Mouse (Mus musculus): ENCODE data around the gene Tas2r124. TPM values are rescaled to one million over a fixed set of nuclear protein-coding genes. Genes with fewer than 3 reads are reported as not detected.

The Tas2r124 gene
- polyA plus RNA-seq (2012; rRNA removed) = not detected in 2 replicates

GRCm38 (mm10) chr6:132754430-132754829, at the start of gene Tas2r124:
TSS of gene Tas2r124 (plus strand) at chr6:132754730.

GRCm38 (mm10) chr6:132711828-132712227, 42.7 kb upstream of the Tas2r124 start, which contains the start of gene Tas2r122:
TSS of gene Tas2r122 (minus strand) at chr6:132711928.

DNA sequence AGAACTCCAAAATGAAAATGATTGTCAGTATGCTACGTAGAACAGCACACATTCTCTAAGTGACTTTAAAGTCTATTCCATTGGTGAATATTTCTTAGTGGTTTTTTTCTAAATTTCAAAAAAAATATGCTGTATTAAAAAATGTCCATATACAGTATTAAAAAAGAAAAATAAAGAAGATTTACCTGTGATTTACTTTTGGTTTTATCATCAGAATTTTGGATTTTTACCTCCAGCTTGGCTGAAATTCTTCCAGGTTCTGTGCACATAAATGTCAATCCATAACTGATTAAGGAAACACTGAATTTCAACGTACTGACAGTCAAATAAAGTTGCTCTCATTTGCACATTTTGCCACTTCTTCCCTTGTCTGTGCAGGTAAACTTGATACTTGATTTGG, 16.6 kb upstream of the Tas2r124 start, which contains the start of gene Tas2r115:
Tas2r115 (minus strand) TSS at position 101 of the 400 bp plus-strand sequence.

GRCm38 (mm10) chr6:132761831-132762230, 7.3 kb downstream of the Tas2r124 start, which contains the start of gene Tas2r102:
TSS of gene Tas2r102 (plus strand) at chr6:132762131.

DNA sequence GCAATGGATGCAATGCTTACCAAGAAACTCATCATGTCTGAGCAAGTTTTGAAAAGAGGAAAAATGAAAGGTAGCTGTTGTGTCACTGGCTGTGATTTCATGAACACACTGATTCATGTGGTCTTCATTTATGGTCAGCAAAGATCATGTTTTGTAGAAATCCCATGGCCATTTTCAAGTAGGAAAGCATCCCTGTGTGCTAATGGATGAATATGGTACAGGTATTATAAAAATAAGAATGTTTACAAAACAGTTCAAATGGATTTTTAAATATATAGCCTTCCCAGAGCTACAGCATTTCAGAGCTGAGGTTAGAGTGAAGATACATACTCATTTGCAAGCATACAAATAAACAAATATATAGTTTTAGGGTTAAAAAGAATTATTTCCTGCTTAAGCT, 23.5 kb downstream of the Tas2r124 start, which contains the start of gene Tas2r136:
Tas2r136 (minus strand) TSS at position 101 of the 400 bp plus-strand sequence.

GRCm38 (mm10) chr6:132802518-132802917, 48.0 kb downstream of the Tas2r124 start, which contains the start of gene Tas2r117:
TSS of gene Tas2r117 (plus strand) at chr6:132802818.

Other genes with a start within 250 kb of the Tas2r124 start
- not detected in 2 replicates for gene Prh1, start 184.9 kb upstream of the Tas2r124 start, polyA plus RNA-seq (2012; rRNA removed)
- not detected in 2 replicates for gene Prp2, start 158.8 kb upstream of the Tas2r124 start, polyA plus RNA-seq (2012; rRNA removed)
- gene A630073D07Rik, start 103.2 kb upstream of the Tas2r124 start, polyA plus RNA-seq (2012; rRNA removed) = not detected in 2 replicates
- not detected in 2 replicates for gene Tas2r120, start 97.8 kb upstream of the Tas2r124 start, polyA plus RNA-seq (2012; rRNA removed)
- gene Tas2r121, start 53.7 kb upstream of the Tas2r124 start, polyA plus RNA-seq (2012; rRNA removed) = not detected in 2 replicates
- not detected in 2 replicates for gene Tas2r122, start 42.8 kb upstream of the Tas2r124 start, polyA plus RNA-seq (2012; rRNA removed)
- gene Tas2r115, start 16.7 kb upstream of the Tas2r124 start, polyA plus RNA-seq (2012; rRNA removed) = not detected in 2 replicates
- not detected in 2 replicates for gene Tas2r102, start 7.4 kb downstream of the Tas2r124 start, polyA plus RNA-seq (2012; rRNA removed)
- not detected in 2 replicates for gene Tas2r136, start 23.4 kb downstream of the Tas2r124 start, polyA plus RNA-seq (2012; rRNA removed)
- not detected in 2 replicates for gene Tas2r117, start 48.1 kb downstream of the Tas2r124 start, polyA plus RNA-seq (2012; rRNA removed)
- not detected in 2 replicates for gene Tas2r123, start 92.4 kb downstream of the Tas2r124 start, polyA plus RNA-seq (2012; rRNA removed)
- gene Tas2r116, start 100.7 kb downstream of the Tas2r124 start, polyA plus RNA-seq (2012; rRNA removed) = not detected in 2 replicates
- gene Tas2r110, start 113.3 kb downstream of the Tas2r124 start, polyA plus RNA-seq (2012; rRNA removed) = not detected in 2 replicates
- gene Tas2r113, start 138.3 kb downstream of the Tas2r124 start, polyA plus RNA-seq (2012; rRNA removed) = not detected in 2 replicates
- not detected in 2 replicates for gene Tas2r125, start 154.9 kb downstream of the Tas2r124 start, polyA plus RNA-seq (2012; rRNA removed)
- not detected in 2 replicates for gene Tas2r129, start 196.4 kb downstream of the Tas2r124 start, polyA plus RNA-seq (2012; rRNA removed)
- not detected in 2 replicates for gene Tas2r131, start 203.2 kb downstream of the Tas2r124 start, polyA plus RNA-seq (2012; rRNA removed)
- not detected in 2 replicates for gene Tas2r109, start 226.2 kb downstream of the Tas2r124 start, polyA plus RNA-seq (2012; rRNA removed)

Data from central nervous system, embryonic 18 days (tissue).